Mouse (Mus musculus) liver, embryonic 11.5 days (tissue): Measurements from ENCODE around the gene Cdkal1. TPM values are rescaled to one million over a fixed set of nuclear protein-coding genes. Genes with fewer than 3 reads are reported as not detected.

Experiments used
- ATAC-seq: fragments of 200-750 bp; cut with Nextera tagmentation; replicated peaks from 2 replicates; pipeline ENCODE4 v1.8.0; 2017; ENCODE audit warnings: moderate number of reproducible peaks, mild to moderate bottlenecking, moderate TSS enrichment, moderate library complexity; ENCODE audit not compliant: low FRiP score
- DNase-seq: peaks from one replicate; pipeline ENCODE4 v3.0.0-alpha.2; 2017; ENCODE audit warnings: low spot score
- H3K27ac ChIP-seq: fragments of 300-500 bp; sonication (generic); 2 replicates; pipeline ENCODE4 v1.5.1; 2014; ENCODE audit warnings: mild to moderate bottlenecking, low read depth, low read length, control low read depth
- H3K27me3 ChIP-seq: fragments of 300-500 bp; sonication (generic); replicated peaks from 2 replicates; pipeline ENCODE4 v1.6.1; 2014; ENCODE audit warnings: low read length, mixed read lengths; ENCODE audit not compliant: control insufficient read depth, insufficient read depth
- H3K36me3 ChIP-seq: fragments of 300-500 bp; sonication (generic); 2 replicates; pipeline ENCODE4 v1.6.1; 2014; ENCODE audit warnings: mild to moderate bottlenecking, low read length, moderate library complexity, mixed read lengths; ENCODE audit not compliant: control insufficient read depth, insufficient read depth
- H3K4me1 ChIP-seq: fragments of 300-500 bp; sonication (generic); replicated peaks from 2 replicates; pipeline ENCODE4 v1.6.1; 2014; ENCODE audit warnings: low read length, mixed read lengths; ENCODE audit not compliant: control insufficient read depth, insufficient read depth
- H3K4me2 ChIP-seq: fragments of 300-500 bp; sonication (generic); 2 replicates; pipeline ENCODE4 v1.6.1; 2014; ENCODE audit warnings: mild to moderate bottlenecking, control low read depth, moderate library complexity
- H3K4me3 ChIP-seq: fragments of 300-500 bp; sonication (generic); 2 replicates; pipeline ENCODE4 v1.5.1; 2014; ENCODE audit warnings: low read depth, low read length, control low read depth
- H3K9ac ChIP-seq: fragments of 300-500 bp; sonication (generic); 2 replicates; pipeline ENCODE4 v1.6.1; 2014; ENCODE audit warnings: low read depth, low read length, control low read depth
- H3K9me3 ChIP-seq: fragments of 300-500 bp; sonication (generic); 2 replicates; pipeline ENCODE4 v1.6.1; 2016; ENCODE audit warnings: low read length, inconsistent platforms, mixed read lengths; ENCODE audit not compliant: control insufficient read depth
- WGBS: fragments of 180-500 bp; shearing (Covaris S2); extraction: QIAGEN DNeasy Blood & Tissue Kit; methylation state at CpG from one replicate; pipeline ENCODE4 v1.1.7; 2014; 5-methylcytosine and 5-hydroxymethylcytosine counted together
- polyA plus RNA-seq: library from polyadenylated mRNA; unstranded; fragments of >200 nt; fragmentation: Nextera tagmentation; extraction: Ambion mirVana; gene quantifications from 2 replicates; pipeline ENCODE4 v1.2.1, GENCODE M21; 2014

The Cdkal1 gene
- polyA plus RNA-seq, 1 experiment from 2014 or later = 26.3 TPM

DNA sequence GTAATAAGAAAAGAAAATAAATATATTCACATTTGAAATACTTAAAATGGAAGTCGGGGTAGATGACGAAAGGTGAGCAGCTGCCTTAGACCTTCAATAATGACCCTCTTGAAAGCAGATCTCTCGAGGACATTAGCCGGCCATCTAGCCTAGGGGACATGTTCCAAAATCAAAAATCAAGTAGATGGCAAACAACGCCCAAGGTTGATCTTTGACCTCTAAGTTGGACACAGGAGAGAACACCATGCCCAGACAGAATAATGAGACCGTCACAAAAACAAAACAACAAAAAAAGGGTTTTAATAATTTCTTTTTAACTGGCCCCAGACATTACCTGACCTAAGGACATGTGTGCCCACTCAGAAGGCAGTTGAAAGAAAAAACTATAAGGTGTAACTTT lies 103.4 kb downstream of the Cdkal1 start:
- Histone ChIP-seq H3K4me2 (no peak overlapping the region), H3K9me3 (no peaks in the 10 kb centered on the region), H3K27ac (no peak overlapping the region), H3K4me3 (no peak overlapping the region), H3K27me3 (no peaks in the 10 kb centered on the region), H3K36me3 (no peaks in the 10 kb centered on the region), H3K4me1 (peaks cover 9% of the 10 kb centered on the region), H3K9ac (no peak overlapping the region)
- ATAC-seq (no peak), DNase-seq (no peak)
- WGBS = 78% methylated on average over 6 of the region's 6 CpGs

DNA sequence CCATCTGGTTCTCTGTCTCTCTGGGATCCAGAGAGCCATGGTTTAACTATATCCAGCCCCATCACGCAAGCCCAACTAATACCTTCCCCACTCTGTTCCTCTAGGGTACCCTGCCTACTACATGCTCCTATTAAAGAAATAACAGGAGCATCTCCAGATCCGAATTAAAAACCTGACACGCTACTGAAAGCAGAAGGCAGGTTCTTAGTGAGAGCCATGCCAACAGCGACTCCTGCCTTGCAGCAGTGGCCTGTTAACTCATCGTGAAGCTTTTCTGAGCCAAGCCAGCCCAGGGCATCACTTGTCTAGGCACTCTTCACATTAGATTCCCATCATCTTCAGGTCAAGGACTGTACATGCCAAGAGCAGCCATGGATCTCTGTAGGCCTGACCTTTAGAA lies 104.3 kb downstream of the Cdkal1 start:
- ATAC-seq = no peak
- Histone ChIP-seq H3K27me3 (no peaks in the 10 kb centered on the region), H3K4me1 (peaks cover 7% of the 10 kb centered on the region), H3K9me3 (no peaks in the 10 kb centered on the region), H3K27ac (no peak overlapping the region), H3K4me3 (no peak overlapping the region), H3K4me2 (no peak overlapping the region), H3K9ac (no peak overlapping the region), H3K36me3 (no peaks in the 10 kb centered on the region)
- DNase-seq = no peak
- 94% methylated on average over 5 of the region's 5 CpGs for WGBS

DNA sequence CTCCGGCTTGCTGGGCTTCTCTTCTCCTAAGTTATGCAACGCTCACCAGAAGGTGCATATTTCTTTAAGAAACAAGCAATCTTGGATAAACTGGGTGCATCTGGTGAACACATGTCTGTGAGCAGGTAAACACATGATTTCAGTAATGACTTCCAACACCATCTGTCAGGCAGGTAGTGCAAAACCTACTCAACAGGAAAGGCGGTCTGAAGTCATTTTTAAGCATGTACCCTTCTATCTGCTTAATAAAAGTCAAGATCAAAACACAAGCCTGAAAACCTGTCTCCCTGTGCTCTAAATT lies 108.2 kb downstream of the Cdkal1 start:
- H3K4me3 ChIP-seq = no peak overlapping the region
- no peak overlapping the region for H3K27ac ChIP-seq
- no peak overlapping the region for H3K9ac ChIP-seq
- no peak for ATAC-seq
- no peaks in the 10 kb centered on the region for H3K36me3 ChIP-seq
- H3K4me2 ChIP-seq = no peak overlapping the region
- H3K4me1 ChIP-seq = no peaks in the 10 kb centered on the region
- 84% methylated on average over 3 of the region's 3 CpGs for WGBS
- H3K27me3 ChIP-seq = no peaks in the 10 kb centered on the region
- no peak for DNase-seq
- no peaks in the 10 kb centered on the region for H3K9me3 ChIP-seq

DNA sequence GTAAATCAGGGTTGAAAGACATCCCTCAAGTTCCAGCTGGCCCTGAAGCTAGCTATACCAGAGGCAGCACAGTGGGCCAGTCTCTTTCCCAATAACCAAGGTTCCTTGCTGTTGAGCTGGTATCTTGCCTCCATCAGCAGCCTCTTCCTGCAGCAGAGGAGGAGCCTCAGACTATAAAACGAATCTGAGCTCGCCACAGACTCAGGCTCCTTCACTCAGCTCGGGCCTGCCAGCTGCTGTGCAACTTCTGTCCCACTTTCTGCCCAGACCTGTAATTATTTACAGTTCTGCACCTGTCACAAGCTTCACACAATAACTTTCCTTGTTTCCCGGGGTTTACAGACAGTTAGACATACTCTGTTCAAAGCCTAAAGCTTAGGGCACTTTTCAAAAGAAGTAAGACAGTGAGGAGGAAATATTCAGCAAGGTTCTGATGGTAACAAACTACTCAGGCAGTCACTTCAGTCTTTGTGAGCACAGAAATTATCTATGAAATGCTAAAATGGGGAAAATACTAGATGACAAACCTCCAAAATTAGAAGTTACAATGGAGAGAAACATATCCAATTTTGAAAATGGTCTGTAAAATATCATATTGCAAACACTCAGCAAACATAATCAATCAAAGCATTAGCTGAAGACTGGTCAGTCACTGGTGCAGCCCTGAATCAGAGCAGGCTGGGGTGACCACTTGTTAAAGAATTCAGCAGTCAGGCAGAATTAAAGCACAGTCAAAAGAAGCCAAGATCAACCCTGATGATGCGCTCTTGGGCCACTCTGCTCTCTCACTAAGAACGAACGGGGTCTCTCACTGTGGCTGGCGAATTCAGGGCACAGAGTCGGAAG lies 108.8 kb downstream of the Cdkal1 start:
- no peak overlapping the region for H3K4me2 ChIP-seq
- no peaks in the 10 kb centered on the region for H3K9me3 ChIP-seq
- WGBS = 60% methylated on average over 9 of the region's 9 CpGs
- no peaks in the 10 kb centered on the region for H3K36me3 ChIP-seq
- no peak overlapping the region for H3K27ac ChIP-seq
- no peak overlapping the region for H3K4me3 ChIP-seq
- no peak overlapping the region for H3K9ac ChIP-seq
- DNase-seq (no peak), ATAC-seq (no peak)
- H3K4me1 ChIP-seq = no peaks in the 10 kb centered on the region
- H3K27me3 ChIP-seq = no peaks in the 10 kb centered on the region

DNA sequence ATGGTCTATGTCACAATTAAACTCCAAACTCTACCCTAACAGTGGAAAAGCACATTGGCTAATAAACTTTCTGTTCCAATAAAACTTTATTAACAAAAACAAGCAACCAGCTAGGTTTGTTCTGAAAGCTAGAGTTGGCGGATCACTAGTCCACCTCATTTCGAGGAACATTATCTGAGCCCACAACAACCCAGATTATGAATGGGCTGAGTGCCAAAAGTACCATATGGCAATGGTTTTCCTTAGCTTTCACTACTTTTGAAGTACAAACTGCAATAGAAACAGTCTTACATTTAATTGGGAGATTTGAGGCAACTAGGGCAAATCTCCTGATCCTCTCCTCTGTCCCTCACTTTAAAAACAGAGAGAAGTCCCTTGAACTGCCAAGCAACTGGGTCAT lies 110.4 kb downstream of the Cdkal1 start:
- WGBS = 70% methylated on average over 2 of the region's 2 CpGs
- DNase-seq = no peak

DNA sequence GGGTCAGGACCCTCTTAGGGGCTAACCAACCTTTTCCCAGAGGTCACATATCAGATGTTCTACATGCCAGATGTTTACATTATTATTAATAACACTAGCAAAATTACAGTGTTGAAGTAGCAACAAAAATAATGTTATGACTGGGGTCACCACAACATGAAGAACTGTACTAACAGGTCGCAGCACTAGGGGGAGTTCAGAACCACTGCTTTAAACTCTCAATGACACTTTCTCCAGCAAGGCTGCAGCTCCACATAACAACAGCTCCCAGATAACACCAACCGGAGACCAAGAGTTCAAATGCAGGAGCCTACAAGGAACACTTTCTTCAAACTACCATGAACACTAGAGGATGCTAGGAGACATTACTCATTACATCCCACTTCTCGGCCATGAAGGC lies 111.3 kb downstream of the Cdkal1 start:
- Histone ChIP-seq H3K4me3 (no peak overlapping the region), H3K4me2 (no peak overlapping the region), H3K4me1 (no peaks in the 10 kb centered on the region), H3K9me3 (no peaks in the 10 kb centered on the region), H3K36me3 (no peaks in the 10 kb centered on the region), H3K27me3 (no peaks in the 10 kb centered on the region), H3K27ac (no peak overlapping the region), H3K9ac (no peak overlapping the region)
- ATAC-seq (no peak), DNase-seq (no peak)
- 69% methylated on average over 3 of the region's 3 CpGs for WGBS

More for the DNA sequence above, 110.4 kb downstream of the Cdkal1 start:
- no peaks in the 10 kb centered on the region for H3K27me3 ChIP-seq
- H3K9ac ChIP-seq = no peak overlapping the region
- no peak for ATAC-seq
- no peak overlapping the region for H3K27ac ChIP-seq
- H3K36me3 ChIP-seq = no peaks in the 10 kb centered on the region
- H3K9me3 ChIP-seq = no peaks in the 10 kb centered on the region
- no peak overlapping the region for H3K4me2 ChIP-seq
- H3K4me1 ChIP-seq = no peaks in the 10 kb centered on the region
- H3K4me3 ChIP-seq = no peak overlapping the region

DNA sequence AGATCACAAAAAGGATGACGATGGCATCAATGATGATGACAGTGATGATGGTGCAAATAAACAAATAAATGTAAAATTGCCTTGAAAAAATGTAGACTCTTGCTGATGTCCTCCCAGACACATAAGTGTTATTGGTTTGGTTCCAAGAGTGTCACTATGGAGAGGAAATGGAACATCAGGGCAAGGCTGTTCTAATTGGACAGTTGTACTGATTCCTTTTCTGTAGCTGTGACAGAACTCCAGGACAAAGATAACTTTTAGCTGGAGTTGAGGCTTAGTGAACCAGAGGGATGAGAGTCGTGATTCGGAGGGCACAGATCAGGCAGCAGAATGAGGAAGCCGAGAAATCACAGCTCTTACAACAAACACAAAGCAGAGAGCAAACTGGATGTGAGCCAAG lies 111.7 kb downstream of the Cdkal1 start:
- DNase-seq = no peak
- ATAC-seq = no peak
- Histone ChIP-seq H3K4me3 (no peak overlapping the region), H3K27ac (no peak overlapping the region), H3K9me3 (no peaks in the 10 kb centered on the region), H3K27me3 (no peaks in the 10 kb centered on the region), H3K36me3 (no peaks in the 10 kb centered on the region), H3K4me1 (no peaks in the 10 kb centered on the region), H3K9ac (no peak overlapping the region), H3K4me2 (no peak overlapping the region)
- 77% methylated on average over 4 of the region's 4 CpGs for WGBS

DNA sequence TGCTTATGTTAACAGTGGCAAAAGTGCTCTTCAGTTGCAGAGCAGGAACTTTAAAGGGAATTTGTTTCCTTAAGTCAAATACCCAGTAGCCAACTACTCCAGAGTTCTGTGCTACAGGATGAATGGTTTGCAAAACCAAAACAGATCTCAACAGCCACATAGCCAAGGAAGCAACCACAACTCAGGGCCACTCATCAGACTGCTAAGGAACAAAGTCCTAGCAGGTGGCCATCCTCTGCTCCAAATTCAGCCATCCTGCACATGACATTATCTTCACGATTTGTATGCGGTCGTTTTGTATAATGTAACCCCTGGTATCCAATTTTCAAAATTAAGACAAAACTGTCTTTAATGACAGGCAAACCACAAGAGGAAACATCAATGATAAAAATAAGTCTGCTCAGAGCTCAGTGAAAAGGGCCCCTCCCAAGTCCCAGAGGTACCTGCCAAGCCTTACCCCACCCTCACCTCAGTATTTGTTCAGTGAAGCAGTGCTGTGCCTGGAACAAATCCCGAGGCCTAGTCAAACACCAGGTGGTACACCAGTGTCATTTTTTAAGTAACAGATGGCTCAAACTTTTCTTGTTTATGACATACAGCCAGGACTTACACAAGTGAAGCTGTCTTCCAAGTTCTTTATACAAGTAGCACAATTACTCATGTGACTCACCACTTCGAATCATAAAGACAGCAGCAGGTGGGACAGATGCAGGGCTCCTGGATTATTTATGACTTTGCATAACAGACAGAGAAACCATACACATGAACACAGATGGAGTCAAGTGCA lies 117.6 kb downstream of the Cdkal1 start:
- ATAC-seq = no peak
- H3K4me2 ChIP-seq = no peak overlapping the region
- H3K9me3 ChIP-seq = no peaks in the 10 kb centered on the region

DNA sequence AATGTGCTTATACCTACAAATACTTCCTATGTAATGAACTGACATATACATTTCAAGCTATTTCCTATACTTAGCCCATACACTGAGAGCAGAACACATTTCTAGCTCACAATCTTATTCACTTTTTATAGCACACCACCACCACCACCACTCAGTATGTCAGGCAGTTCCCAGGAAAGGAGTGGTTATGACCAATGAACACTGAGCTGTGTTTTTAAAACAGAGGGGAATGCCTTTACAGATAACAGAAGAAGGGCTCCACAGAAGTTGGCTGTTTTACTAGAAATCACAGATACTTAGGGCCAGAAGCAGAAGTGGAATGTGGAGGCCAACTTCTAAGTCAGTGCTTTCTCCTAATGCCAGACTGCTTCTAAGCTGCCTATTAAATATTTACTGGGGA lies 121.0 kb downstream of the Cdkal1 start:
- Histone ChIP-seq H3K27ac (no peak overlapping the region), H3K4me1 (peaks cover 4% of the 10 kb centered on the region), H3K4me3 (no peak overlapping the region), H3K4me2 (no peak overlapping the region), H3K27me3 (no peaks in the 10 kb centered on the region), H3K36me3 (no peaks in the 10 kb centered on the region), H3K9me3 (no peaks in the 10 kb centered on the region), H3K9ac (no peak overlapping the region)
- DNase-seq (no peak), ATAC-seq (no peak)

More for the DNA sequence above, 117.6 kb downstream of the Cdkal1 start:
- Histone ChIP-seq H3K27ac (no peak overlapping the region), H3K4me3 (no peak overlapping the region), H3K4me1 (peaks cover 4% of the 10 kb centered on the region), H3K36me3 (no peaks in the 10 kb centered on the region), H3K27me3 (no peaks in the 10 kb centered on the region), H3K9ac (no peak overlapping the region)
- WGBS = 76% methylated on average over 5 of the region's 5 CpGs
- no peak for DNase-seq
